Mouse (Mus musculus): Measurements from ENCODE around the gene Mfsd9. TPM values are rescaled to one million over a fixed set of nuclear protein-coding genes. Genes with fewer than 3 reads are reported as not detected.
"Not testable (repeated sequence)": the region's sequence is repeated elsewhere in the genome, so short reads cannot be mapped to it uniquely, and the experiment has no call there.

Mfsd9 gene
- total RNA-seq, 2 experiments from 2014 or later = 4.4 to 4.5 TPM

GRCm38 (mm10) chr1:40785876-40786445, 4.5 kb downstream of the Mfsd9 start:
- intact Hi-C loops (cut with DNase I) = no loop called here
- no peak for DNase-seq (ENCODE audit: low spot score in 2 of 2)

- intact Hi-C loops (cut with DNase I) = no loop called here
- DNase-seq (ENCODE audit: low spot score in 2 of 2) = no peak
These were observed 6.2 kb downstream of the Mfsd9 start for GRCm38 (mm10) chr1:40784306-40784705.

- intact Hi-C loops (cut with DNase I) = no loop called here
- DNase-seq (ENCODE audit: low spot score in 2 of 2) = no peak
These were observed 7.0 kb downstream of the Mfsd9 start for GRCm38 (mm10) chr1:40783450-40783849.

- intact Hi-C loops (cut with DNase I) = no loop called here
- no peak for DNase-seq (ENCODE audit: low spot score in 2 of 2)
These were observed 13.7 kb downstream of the Mfsd9 start for GRCm38 (mm10) chr1:40776763-40777162.

GRCm38 (mm10) chr1:40776102-40776501, 14.4 kb downstream of the Mfsd9 start:
- DNase-seq (ENCODE audit: low spot score in 2 of 2) = no peak
- intact Hi-C loops (cut with DNase I) = no loop called here

GRCm38 (mm10) chr1:40774040-40774439, 16.4 kb downstream of the Mfsd9 start:
- intact Hi-C loops (cut with DNase I) = no loop called here
- DNase-seq (ENCODE audit: low spot score in 2 of 2) = no peak

- intact Hi-C loops (cut with DNase I) = no loop called here
- no peak for DNase-seq (ENCODE audit: low spot score in 2 of 2)
These were observed 17.3 kb downstream of the Mfsd9 start for GRCm38 (mm10) chr1:40773234-40773633.

- DNase-seq (ENCODE audit: low spot score in 2 of 2) = no peak
- intact Hi-C loops (cut with DNase I) = no loop called here
These were observed 19.1 kb downstream of the Mfsd9 start for GRCm38 (mm10) chr1:40771196-40771970.

GRCm38 (mm10) chr1:40769331-40769894, 21.1 kb downstream of the Mfsd9 start:
- DNase-seq (ENCODE audit: low spot score in 2 of 2) = no peak
- intact Hi-C loops (cut with DNase I) = loop anchor here (5.0 kb wide), 1 partner anchor 187 kb away; the partner anchor contains the start of gene Slc9a4

- intact Hi-C loops (cut with DNase I) = loop anchor here (5.0 kb wide), 1 partner anchor 186 kb away; the partner anchor contains the start of gene Slc9a4
These were observed 21.9 kb downstream of the Mfsd9 start for GRCm38 (mm10) chr1:40768606-40769005.

GRCm38 (mm10) chr1:40767588-40767987, 22.9 kb downstream of the Mfsd9 start:
- intact Hi-C loops (cut with DNase I) = loop anchor here (5.0 kb wide), 1 partner anchor 185 kb away; the partner anchor contains the start of gene Slc9a4
- DNase-seq (ENCODE audit: low spot score in 2 of 2) = no peak

More at GRCm38 (mm10) chr1:40768606-40769005, 21.9 kb downstream of the Mfsd9 start:
- peak; percentile 18 to 27 for DNase-seq (ENCODE audit: low spot score in 2 of 2)

- DNase-seq (ENCODE audit: low spot score in 2 of 2) = no peak
- intact Hi-C loops (cut with DNase I) = loop anchor here (5.0 kb wide), 1 partner anchor 183 kb away; the partner anchor contains the start of gene Slc9a4
These were observed 25.0 kb downstream of the Mfsd9 start for GRCm38 (mm10) chr1:40765521-40765920.

GRCm38 (mm10) chr1:40764701-40765275, 25.7 kb downstream of the Mfsd9 start:
- no peak for DNase-seq (ENCODE audit: low spot score in 2 of 2)
- intact Hi-C loops (cut with DNase I) = loop anchor here (5.0 kb wide), 1 partner anchor 182 kb away; the partner anchor contains the start of gene Slc9a4

GRCm38 (mm10) chr1:40764042-40764441, 26.4 kb downstream of the Mfsd9 start:
- no peak for DNase-seq (ENCODE audit: low spot score in 2 of 2)
- intact Hi-C loops (cut with DNase I) = no loop called here

GRCm38 (mm10) chr1:40759751-40760445, 30.6 kb downstream of the Mfsd9 start:
- DNase-seq (ENCODE audit: low spot score in 2 of 2) = no peak
- intact Hi-C loops (cut with DNase I) = no loop called here

- intact Hi-C loops (cut with DNase I) = no loop called here
- DNase-seq (ENCODE audit: low spot score in 2 of 2) = no peak
These were observed 44.4 kb downstream of the Mfsd9 start for GRCm38 (mm10) chr1:40746089-40746488.

GRCm38 (mm10) chr1:40740739-40741138, 49.7 kb downstream of the Mfsd9 start:
- no peak for DNase-seq (ENCODE audit: low spot score in 2 of 2)
- intact Hi-C loops (cut with DNase I) = no loop called here

- intact Hi-C loops (cut with DNase I); DNase-seq (ENCODE audit: low spot score in 2 of 2): not testable (repeated sequence)
These were observed 52.2 kb downstream of the Mfsd9 start for GRCm38 (mm10) chr1:40738246-40738645.

GRCm38 (mm10) chr1:40737671-40738070, 52.8 kb downstream of the Mfsd9 start:
- DNase-seq (ENCODE audit: low spot score in 2 of 2) = no peak
- intact Hi-C loops (cut with DNase I) = no loop called here

- intact Hi-C loops (cut with DNase I) = no loop called here
These were observed 61.9 kb downstream of the Mfsd9 start for GRCm38 (mm10) chr1:40728636-40729035.

More at GRCm38 (mm10) chr1:40728636-40729035, 61.9 kb downstream of the Mfsd9 start:
- DNase-seq (ENCODE audit: low spot score in 2 of 2) = no peak

Data from left cerebral cortex, postnatal 36 days (tissue).